Mouse (Mus musculus): Measurements from ENCODE around the gene Gm10665. TPM values are rescaled to one million over a fixed set of nuclear protein-coding genes. Genes with fewer than 3 reads are reported as not detected.
"Not testable (repeated sequence)": the region's sequence is repeated elsewhere in the genome, so short reads cannot be mapped to it uniquely, and the experiment has no call there.

The Gm10665 gene
- not detected in 2 replicates for polyA plus RNA-seq (2016; fragmentation: Nextera tagmentation; extraction: Ambion mirVana)

- H3K4me1 ChIP-seq; H3K9me3 ChIP-seq; H3K4me3 ChIP-seq; H3K27ac ChIP-seq; DNase-seq (ENCODE audit: extremely low spot score, low spot score); H3K27me3 ChIP-seq (ENCODE audit: poor library complexity, severe bottlenecking); H3K36me3 ChIP-seq (replicated peaks): not testable (repeated sequence)
- no CpG with 5 or more reads among the region's 5 CpGs for WGBS
These were observed at the start of gene Gm10665 for GRCm38 (mm10) chr7:22463975-22464374. Gene Gm10665 (minus strand): TSS chr7:22464075.

- H3K36me3 ChIP-seq (replicated peaks); H3K4me3 ChIP-seq; DNase-seq (ENCODE audit: extremely low spot score, low spot score); H3K9me3 ChIP-seq; H3K4me1 ChIP-seq; H3K27me3 ChIP-seq (ENCODE audit: poor library complexity, severe bottlenecking); H3K27ac ChIP-seq: not testable (repeated sequence)
- WGBS, result 55% methylated on average over 2 of the region's 3 CpGs
These were observed 35.7 kb upstream of the Gm10665 start, which contains the start of gene Vmn1r151 for GRCm38 (mm10) chr7:22499578-22499977. Gene Vmn1r151 (minus strand): TSS chr7:22499678.

- not testable (repeated sequence) for H3K36me3 ChIP-seq (replicated peaks)
- WGBS, result no CpG with 5 or more reads among the region's 2 CpGs
These were observed 25.7 kb downstream of the Gm10665 start, which contains the start of gene Vmn1r149 for GRCm38 (mm10) chr7:22438129-22438528. Gene Vmn1r149 (minus strand): TSS chr7:22438229.

GRCm38 (mm10) chr7:22413283-22413682 is 50.6 kb downstream of the Gm10665 start, which contains the start of gene Vmn1r148:
Gene Vmn1r148 (plus strand): TSS chr7:22413583.
- not testable (repeated sequence) for H3K4me3 ChIP-seq; H3K36me3 ChIP-seq (replicated peaks); H3K27ac ChIP-seq; H3K9me3 ChIP-seq; H3K4me1 ChIP-seq; H3K27me3 ChIP-seq (ENCODE audit: poor library complexity, severe bottlenecking); DNase-seq (ENCODE audit: extremely low spot score, low spot score)
- no CpG with 5 or more reads among the region's 3 CpGs for WGBS

More at GRCm38 (mm10) chr7:22438129-22438528, 25.7 kb downstream of the Gm10665 start, which contains the start of gene Vmn1r149:
- not testable (repeated sequence) for H3K9me3 ChIP-seq; H3K27me3 ChIP-seq (ENCODE audit: poor library complexity, severe bottlenecking); H3K27ac ChIP-seq; H3K4me1 ChIP-seq; DNase-seq (ENCODE audit: extremely low spot score, low spot score); H3K4me3 ChIP-seq

Other genes with a start within 250 kb of the Gm10665 start
- gene Gm8453, start 234.6 kb downstream of the Gm10665 start, polyA plus RNA-seq (2016; fragmentation: Nextera tagmentation; extraction: Ambion mirVana), result not detected in 2 replicates
- gene Gm4187, start 134.4 kb downstream of the Gm10665 start, polyA plus RNA-seq (2016; fragmentation: Nextera tagmentation; extraction: Ambion mirVana), result not detected in 2 replicates
- gene Gm8660, start 93.0 kb downstream of the Gm10665 start, polyA plus RNA-seq (2016; fragmentation: Nextera tagmentation; extraction: Ambion mirVana), result not detected in 2 replicates
- not detected in 2 replicates for gene Vmn1r148, start 50.5 kb downstream of the Gm10665 start, polyA plus RNA-seq (2016; fragmentation: Nextera tagmentation; extraction: Ambion mirVana)
- not detected in 2 replicates for gene Vmn1r149, start 25.8 kb downstream of the Gm10665 start, polyA plus RNA-seq (2016; fragmentation: Nextera tagmentation; extraction: Ambion mirVana)
- not detected in 2 replicates for gene Vmn1r151, start 35.6 kb upstream of the Gm10665 start, polyA plus RNA-seq (2016; fragmentation: Nextera tagmentation; extraction: Ambion mirVana)
- gene Vmn1r152, start 58.9 kb upstream of the Gm10665 start, polyA plus RNA-seq (2016; fragmentation: Nextera tagmentation; extraction: Ambion mirVana), result not detected in 2 replicates
- gene Gm8677, start 70.8 kb upstream of the Gm10665 start, polyA plus RNA-seq (2016; fragmentation: Nextera tagmentation; extraction: Ambion mirVana), result not detected in 2 replicates
- gene Gm4201, start 101.3 kb upstream of the Gm10665 start, polyA plus RNA-seq (2016; fragmentation: Nextera tagmentation; extraction: Ambion mirVana), result not detected in 2 replicates
- not detected in 2 replicates for gene Gm4565, start 124.1 kb upstream of the Gm10665 start, polyA plus RNA-seq (2016; fragmentation: Nextera tagmentation; extraction: Ambion mirVana)
- gene Vmn1r155, start 193.9 kb upstream of the Gm10665 start, polyA plus RNA-seq (2016; fragmentation: Nextera tagmentation; extraction: Ambion mirVana), result not detected in 2 replicates
- not detected in 2 replicates for gene Gm8693, start 228.2 kb upstream of the Gm10665 start, polyA plus RNA-seq (2016; fragmentation: Nextera tagmentation; extraction: Ambion mirVana)

All from forebrain, embryonic 10.5 days (tissue).